Mouse (Mus musculus) liver, embryonic 14.5 days (tissue): ENCODE results near the gene Zfp868.

Experiments used
- CTCF ChIP-seq: IDR thresholded peaks from 2 replicates; pipeline ENCODE4 v1.5.1; 2016; ENCODE audit warnings: antibody characterized with exemption, low read depth, control low read depth
- EP300 ChIP-seq: IDR thresholded peaks from 2 replicates; pipeline ENCODE4 v1.6.1; 2016; ENCODE audit warnings: antibody characterized with exemption, low read depth

- TF ChIP-seq CTCF (peak; percentile 52; the same call in 1 of the 2 replicates), EP300 (no peak)
Measured at GRCm38 (mm10) chr8:69614687-69615086, 10.7 kb downstream of the Zfp868 start.
